Comparison of ENCODE assay signal across 8 mouse cellular contexts in the genomic region with DNA sequence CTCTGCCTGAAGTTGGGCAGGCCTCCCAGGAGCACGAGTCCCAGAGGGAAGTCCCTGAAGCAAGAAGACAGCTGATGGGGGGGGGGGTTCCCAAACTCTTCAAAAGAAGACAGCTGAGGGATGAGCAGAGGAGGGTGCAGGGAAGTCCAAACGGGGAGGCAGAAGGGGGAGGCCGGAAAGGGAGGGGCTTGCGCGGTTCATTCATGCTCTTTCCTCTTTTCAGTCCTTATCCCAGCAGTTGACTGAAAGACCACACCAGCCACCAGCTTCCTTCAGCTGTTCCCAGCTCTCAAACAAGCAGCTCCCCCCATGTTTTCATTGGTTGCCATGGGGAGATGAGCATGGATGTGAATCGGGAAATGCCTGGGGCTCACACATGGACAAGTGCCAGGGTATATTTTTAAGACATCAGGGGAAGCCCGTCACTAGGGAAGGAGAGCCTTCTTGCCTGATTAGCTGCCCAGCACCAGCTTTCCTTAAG. TPM values are rescaled to one million over a fixed set of nuclear protein-coding genes. Genes with fewer than 3 reads are reported as not detected.
A peak's percentile ranks its signal among the peaks of the same experiment; 100 is the strongest.
DNase-seq lines count a peak whose midpoint lies in the region; ATAC-seq and TF ChIP-seq lines count a peak whose summit lies in the region.

No protein-coding gene starts in this region.

- peak; percentile 37 for ATAC-seq in intestine, embryonic 16.5 days
- ATAC-seq in intestine, postnatal 0 days, result no peak
- peak; percentile 44; the same call in 1 of the 2 replicates for ATAC-seq in heart, embryonic 14.5 days (ENCODE audit: insufficient number of reproducible peaks, insufficient read depth, low FRiP score, low read depth)

- peaks cover 17% of the 10 kb centered on the region for H3K4me1 ChIP-seq in intestine, embryonic 16.5 days (ENCODE audit: control insufficient read depth, insufficient read depth, low read length)
- no peaks in the 10 kb centered on the region for H3K4me1 ChIP-seq in intestine, postnatal 0 days (replicated peaks; ENCODE audit: control insufficient read depth, insufficient read depth, low read length)
- H3K4me1 ChIP-seq in heart, embryonic 14.5 days (ENCODE audit: control insufficient read depth in 2 of 2, insufficient read depth in 2 of 2, low read length in 2 of 2), result peaks cover 31 to 50% of the 10 kb centered on the region in 2 experiments

- H3K9me3 ChIP-seq in intestine, embryonic 16.5 days (ENCODE audit: control insufficient read depth, low read length), result no peaks in the 10 kb centered on the region
- H3K9me3 ChIP-seq in intestine, postnatal 0 days (ENCODE audit: control insufficient read depth), result no peaks in the 10 kb centered on the region
- H3K9me3 ChIP-seq in heart, embryonic 14.5 days (ENCODE audit: control insufficient read depth, low read length), result no peaks in the 10 kb centered on the region

- no peaks in the 10 kb centered on the region for H3K27me3 ChIP-seq in intestine, embryonic 16.5 days (replicated peaks; ENCODE audit: control insufficient read depth, insufficient read depth, low read length)
- no peaks in the 10 kb centered on the region for H3K27me3 ChIP-seq in intestine, postnatal 0 days (replicated peaks; ENCODE audit: control insufficient read depth, insufficient read depth, low read length)
- no peaks in the 10 kb centered on the region for H3K27me3 ChIP-seq in heart, embryonic 14.5 days (ENCODE audit: control insufficient read depth, insufficient read depth, low read length)

- no peaks in the 10 kb centered on the region for H3K36me3 ChIP-seq in intestine, embryonic 16.5 days (ENCODE audit: control insufficient read depth, insufficient read depth, low read length)
- H3K36me3 ChIP-seq in intestine, postnatal 0 days (ENCODE audit: control insufficient read depth, insufficient read depth), result no peaks in the 10 kb centered on the region
- H3K36me3 ChIP-seq in heart, embryonic 14.5 days (ENCODE audit: control insufficient read depth, insufficient read depth, low read length), result no peaks in the 10 kb centered on the region

- 31% methylated on average over 7 of the region's 7 CpGs for WGBS in intestine, embryonic 16.5 days
- 54% methylated on average over 7 of the region's 7 CpGs for WGBS in intestine, postnatal 0 days
- 27% methylated on average over 7 of the region's 7 CpGs for WGBS in heart, embryonic 14.5 days

- no peak for TF ChIP-seq CTCF in intestine, postnatal 0 days (IDR thresholded peaks at IDR 0.05; ENCODE audit: low read depth)

- no peak overlapping the region for H3K9ac ChIP-seq in intestine, embryonic 16.5 days (ENCODE audit: low read depth, low read length)
- H3K9ac ChIP-seq in intestine, postnatal 0 days (ENCODE audit: low read depth, low read length), result no peak overlapping the region
- no peak overlapping the region for H3K9ac ChIP-seq in heart, embryonic 14.5 days (ENCODE audit: low read length)

- peak; percentile 46 for DNase-seq in MEL-GATA-1-ER (ENCODE audit: extremely low read depth, low read depth)
- DNase-seq in lung, postnatal 25 days (ENCODE audit: low spot score), result peak; percentile 48
- no peak for DNase-seq in testis, postnatal 10 days (ENCODE audit: low spot score)
- DNase-seq in spleen, postnatal 4 days (ENCODE audit: low spot score in 2 of 2), result no peak
- no peak for DNase-seq in ovary, postnatal 36 days (ENCODE audit: low spot score)

- H3K4me2 ChIP-seq in intestine, embryonic 16.5 days (ENCODE audit: low read depth, low read length), result no peak overlapping the region
- no peak overlapping the region for H3K4me2 ChIP-seq in intestine, postnatal 0 days (replicated peaks; ENCODE audit: low read depth)
- peak overlapping the region; percentile 4; the same call in 1 of the 2 replicates for H3K4me2 ChIP-seq in heart, embryonic 14.5 days (ENCODE audit: low read length)

- H3K27ac ChIP-seq in intestine, embryonic 16.5 days (ENCODE audit: low read length), result no peak overlapping the region
- no peak overlapping the region for H3K27ac ChIP-seq in intestine, postnatal 0 days (ENCODE audit: low read depth, low read length)
- 0 out of 4 replicates have a peak overlapping the region, but pooled peaks of 1 of the 2 experiments have one; percentile 3 for H3K27ac ChIP-seq in heart, embryonic 14.5 days (replicated peaks in 1 of 2; ENCODE audit: control insufficient read depth in 1 of 2, insufficient read depth in 1 of 2, low read depth in 2 of 2, low read length in 2 of 2)

- no peak overlapping the region for H3K4me3 ChIP-seq in intestine, embryonic 16.5 days (ENCODE audit: low read length)
- no peak overlapping the region for H3K4me3 ChIP-seq in intestine, postnatal 0 days (ENCODE audit: low read depth, low read length)
- no peak overlapping the region for H3K4me3 ChIP-seq in heart, embryonic 14.5 days (ENCODE audit: control insufficient read depth in 1 of 2, insufficient read depth in 1 of 2, low read depth in 1 of 2, low read length in 2 of 2)

RNA-seq across cellular contexts. Expression of gene Colq, which starts 22.0 kb away (rescaled TPM):
- polyA plus RNA-seq in intestine, embryonic 16.5 days (2015; fragmentation: Nextera tagmentation; extraction: Ambion mirVana), result 0.92 and 1.0 TPM in 2 replicates
- 0.66 and 0.68 TPM in 2 replicates for polyA plus RNA-seq in intestine, postnatal 0 days (2015; fragmentation: Nextera tagmentation; extraction: Ambion mirVana)
- polyA plus RNA-seq in heart, embryonic 14.5 days (2014; fragmentation: Nextera tagmentation; extraction: Ambion mirVana), result 8.5 and 8.9 TPM in 2 replicates

Comparison
In these comparisons a context has a peak if more than half of its experiments do, and no peak if none do; other contexts are left out.
1. DNase-seq: peak in MEL-GATA-1-ER (single experiment) and lung, postnatal 25 days (single experiment); none in testis, postnatal 10 days (single experiment), spleen, postnatal 4 days (0 of 2) and ovary, postnatal 36 days (single experiment).